Mouse (Mus musculus) lung, postnatal 4 days (tissue): Measurements from ENCODE around the gene Nat8f2.
"Not testable (repeated sequence)": the region's sequence is repeated elsewhere in the genome, so short reads cannot be mapped to it uniquely, and the experiment has no call there.

Source experiments
- DNase-seq, 2 experiments: peaks; one replicate each; pipeline ENCODE4 v3.0.0; 2021

The Nat8f2 gene

DNA sequence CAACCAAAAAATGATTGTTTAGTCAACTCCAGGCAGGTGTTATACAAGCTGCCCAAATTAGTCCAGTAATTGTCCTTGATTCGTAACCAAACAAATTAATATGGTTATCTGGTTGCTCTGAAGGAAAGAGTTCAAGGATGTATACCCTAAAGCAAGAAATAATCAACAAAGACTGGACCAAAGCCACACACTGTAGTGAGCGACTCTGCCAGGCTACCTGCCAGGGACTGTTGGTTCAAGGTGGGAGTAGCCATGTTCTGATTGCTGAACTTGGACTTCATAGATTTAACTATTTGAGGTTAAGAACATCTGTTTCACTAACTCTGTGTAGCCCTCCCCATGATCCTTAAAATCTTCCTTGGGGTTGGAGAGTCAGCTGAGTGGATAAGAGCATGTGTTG is 5.8 kb downstream of the Nat8f2 start:
- DNase-seq: no peak

DNA sequence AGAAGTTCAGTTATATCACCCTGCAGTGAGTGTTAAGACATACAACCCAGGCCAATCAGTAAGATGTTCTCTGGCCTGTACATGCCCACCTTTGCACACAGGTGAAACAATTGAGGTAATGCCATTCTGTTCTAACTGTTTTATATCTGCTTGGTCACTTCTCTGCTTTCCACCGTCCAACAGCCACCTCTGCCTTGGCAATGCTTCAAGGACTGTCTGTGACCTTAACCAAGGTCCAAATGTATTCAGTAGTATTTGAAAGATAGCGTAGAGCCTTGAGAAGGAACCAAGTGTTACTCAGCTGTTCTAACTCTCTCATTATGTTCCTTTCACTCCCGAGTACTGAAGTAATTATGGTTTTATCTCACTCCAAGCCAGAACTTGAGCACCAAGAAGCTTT is 6.4 kb downstream of the Nat8f2 start:
- no peak for DNase-seq

DNA sequence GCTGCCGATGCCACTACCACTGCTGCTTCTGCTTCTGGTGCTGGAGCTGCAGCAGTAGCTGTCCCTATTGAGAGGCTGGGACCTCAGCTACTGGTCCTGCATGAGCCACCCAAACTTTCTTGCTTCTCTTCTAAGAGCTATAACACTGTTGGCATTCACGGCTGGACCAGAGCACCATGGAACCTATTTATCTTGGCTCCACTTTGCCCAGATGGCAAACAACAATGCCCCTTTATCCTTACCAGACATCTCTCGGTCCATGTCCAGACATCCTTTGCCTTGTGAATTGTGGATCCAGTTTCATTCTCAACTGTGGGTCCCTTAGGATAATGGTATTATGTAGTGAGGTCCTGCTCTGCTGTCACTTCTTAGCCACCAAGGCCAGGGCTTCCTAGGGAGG is 7.7 kb downstream of the Nat8f2 start:
- no peak for DNase-seq

DNA sequence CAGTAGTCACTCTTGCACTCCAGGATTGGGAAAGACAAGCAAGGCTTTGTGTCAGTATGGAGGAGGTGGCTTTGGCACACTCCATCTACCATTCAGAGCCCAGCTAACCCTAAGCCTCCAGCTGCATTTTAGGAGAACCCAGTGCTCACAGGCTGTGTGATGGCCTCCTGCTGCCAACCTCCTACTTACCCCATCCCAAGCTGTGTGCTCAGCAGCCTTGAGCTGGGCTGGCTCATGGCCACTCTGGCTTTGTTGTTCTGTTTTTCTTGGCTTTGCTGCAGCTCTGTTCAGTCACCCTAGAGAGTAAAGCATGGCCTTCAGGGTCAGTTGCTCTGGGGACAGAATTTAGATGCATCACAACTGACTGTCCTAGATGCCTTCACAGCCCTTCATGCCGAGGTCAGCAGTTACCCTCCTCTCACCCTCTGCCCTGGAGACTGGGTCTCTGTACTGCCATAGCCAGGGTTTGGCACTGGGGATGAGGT is 12.7 kb downstream of the Nat8f2 start:
- peak; percentile 4 to 54 for DNase-seq

DNA sequence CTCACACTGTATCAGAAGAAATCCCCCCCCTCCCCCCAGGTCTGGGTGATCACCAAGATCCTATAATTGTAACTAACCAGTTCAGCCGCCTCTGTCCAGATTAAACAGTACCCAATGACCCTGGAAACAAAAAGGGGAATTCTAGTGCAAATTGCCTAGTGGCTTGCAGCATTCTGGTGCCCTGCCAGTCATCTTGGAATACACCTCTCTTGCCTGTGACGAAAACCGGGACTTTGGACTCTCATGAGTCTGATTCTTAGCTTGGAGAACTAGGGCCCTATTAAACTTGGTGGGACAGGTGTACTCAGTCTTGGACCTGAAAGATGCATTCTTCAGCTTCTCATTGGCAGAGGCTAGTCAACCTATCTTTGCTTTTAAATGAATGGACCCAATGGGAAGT is 15.5 kb downstream of the Nat8f2 start:
- no peak for DNase-seq

DNA sequence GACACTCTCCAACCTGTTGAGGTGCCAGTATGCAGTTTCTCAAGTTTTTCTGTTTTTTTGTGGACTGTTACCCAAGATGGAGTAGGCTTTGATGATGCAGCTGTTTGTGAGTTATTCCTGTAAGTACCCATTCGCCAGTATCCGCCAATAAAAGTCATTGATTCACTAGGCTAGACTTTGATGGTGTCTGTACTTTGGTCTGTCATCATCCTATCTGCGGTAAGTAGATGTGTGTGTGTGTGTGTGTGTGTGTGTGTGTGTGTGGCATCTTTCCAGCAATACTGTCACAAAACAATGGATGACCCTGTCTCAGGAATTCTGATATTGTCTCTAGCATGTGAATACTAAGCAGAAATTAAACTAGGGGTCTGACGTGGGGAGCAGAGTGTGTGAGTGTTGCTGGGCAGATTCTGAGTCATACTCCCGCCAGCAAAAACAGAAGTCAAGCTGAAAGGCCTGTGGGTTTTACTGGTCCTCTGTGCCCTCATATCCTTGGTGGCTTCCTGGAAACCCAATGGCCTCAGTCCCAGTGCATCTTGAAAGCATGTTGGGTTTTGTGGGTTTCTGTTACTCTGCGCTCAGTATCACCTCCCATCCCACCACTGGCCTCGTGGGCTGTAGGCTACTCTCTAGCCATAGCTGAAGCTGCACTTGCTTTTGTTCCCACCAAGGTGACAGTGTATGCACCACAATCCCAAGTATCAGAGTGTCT is 17.7 kb downstream of the Nat8f2 start:
- DNase-seq: no peak

DNA sequence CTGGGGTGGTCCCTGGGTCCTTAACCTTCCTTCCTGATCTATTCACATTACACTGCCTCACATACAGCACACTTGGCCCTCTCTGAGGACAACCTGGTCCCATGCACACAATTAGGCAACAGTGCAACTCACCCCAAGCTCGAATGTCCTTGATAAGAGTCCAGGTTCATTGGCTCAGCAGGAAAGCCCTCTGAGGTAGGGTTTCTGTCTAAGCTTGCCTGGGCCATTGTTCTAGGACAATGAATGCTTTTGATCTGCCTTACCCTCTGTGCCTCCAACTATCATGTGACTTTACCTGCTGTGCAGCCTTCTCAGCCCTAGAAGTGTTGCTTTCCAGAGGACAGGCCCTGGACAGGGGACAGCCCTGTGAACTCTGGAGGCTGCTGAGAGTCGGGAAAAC is 19.7 kb downstream of the Nat8f2 start:
- DNase-seq: no peak

DNA sequence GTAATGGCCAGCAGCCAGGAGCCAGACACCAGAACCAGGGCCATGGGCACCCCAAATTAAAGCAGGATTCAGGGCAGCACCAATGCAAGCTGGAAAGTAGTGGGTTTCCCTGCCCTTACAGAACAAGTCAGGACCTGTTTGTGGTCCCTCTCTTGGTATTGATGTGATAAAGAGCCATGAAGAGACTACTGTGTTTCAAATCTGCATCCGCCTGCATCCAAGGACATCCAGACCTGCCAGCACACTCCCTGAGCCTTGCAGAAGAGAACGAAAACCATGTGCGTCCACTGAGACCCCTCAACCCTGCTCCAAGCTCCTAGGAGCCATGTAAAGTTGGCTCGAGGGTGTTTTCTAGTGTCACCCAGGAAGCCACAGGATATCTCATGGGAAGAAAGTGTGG is 20.8 kb downstream of the Nat8f2 start:
- DNase-seq: no peak

DNA sequence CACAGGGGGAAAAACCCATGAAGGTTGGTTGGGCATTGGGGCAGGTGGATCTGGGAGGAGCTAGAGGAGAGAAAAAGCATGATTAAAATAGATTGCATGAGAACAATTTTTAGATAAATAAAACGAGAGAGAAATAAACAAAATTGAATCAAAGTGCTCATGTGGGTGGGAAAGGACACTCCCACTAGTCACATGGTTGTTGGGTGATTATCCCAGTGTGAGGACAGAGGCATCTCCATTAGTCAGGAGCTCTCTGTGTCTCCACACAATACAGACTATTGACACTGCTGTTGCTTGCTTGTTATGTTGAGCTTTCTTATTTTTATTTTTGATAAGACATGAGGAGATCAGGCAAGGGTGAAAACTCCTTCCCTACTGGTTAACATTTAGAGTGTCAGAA is 22.0 kb downstream of the Nat8f2 start:
- DNase-seq: no peak

DNA sequence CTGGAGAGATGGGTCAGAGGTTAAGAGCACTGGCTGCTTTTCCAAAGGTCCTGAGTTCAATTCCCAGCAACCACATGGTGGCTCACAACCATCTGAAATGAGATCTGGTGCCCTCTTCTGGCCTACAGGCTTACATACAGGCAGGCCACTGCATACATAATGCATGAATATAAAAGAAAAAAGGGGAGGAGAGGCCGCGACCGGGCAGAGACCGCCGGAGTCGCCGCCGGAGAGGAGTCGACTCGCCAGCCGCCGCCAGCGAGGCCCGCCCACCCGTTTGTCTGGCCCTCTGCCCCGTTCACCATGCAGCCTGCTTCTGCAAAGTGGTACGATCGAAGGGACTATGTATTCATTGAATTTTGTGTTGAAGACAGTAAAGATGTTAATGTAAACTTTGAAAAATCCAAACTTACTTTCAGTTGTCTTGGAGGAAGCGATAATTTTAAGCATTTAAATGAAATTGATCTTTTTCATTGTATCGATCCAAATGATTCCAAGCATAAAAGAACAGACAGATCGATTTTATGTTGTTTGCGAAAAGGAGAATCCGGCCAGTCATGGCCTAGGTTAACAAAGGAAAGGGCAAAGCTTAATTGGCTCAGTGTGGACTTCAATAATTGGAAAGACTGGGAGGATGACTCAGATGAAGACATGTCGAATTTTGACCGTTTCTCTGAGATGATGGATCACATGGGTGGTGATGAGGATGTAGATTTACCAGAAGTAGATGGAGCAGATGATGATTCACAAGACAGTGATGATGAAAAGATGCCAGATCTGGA is 25.1 kb downstream of the Nat8f2 start:
- DNase-seq: not testable (repeated sequence)

DNA sequence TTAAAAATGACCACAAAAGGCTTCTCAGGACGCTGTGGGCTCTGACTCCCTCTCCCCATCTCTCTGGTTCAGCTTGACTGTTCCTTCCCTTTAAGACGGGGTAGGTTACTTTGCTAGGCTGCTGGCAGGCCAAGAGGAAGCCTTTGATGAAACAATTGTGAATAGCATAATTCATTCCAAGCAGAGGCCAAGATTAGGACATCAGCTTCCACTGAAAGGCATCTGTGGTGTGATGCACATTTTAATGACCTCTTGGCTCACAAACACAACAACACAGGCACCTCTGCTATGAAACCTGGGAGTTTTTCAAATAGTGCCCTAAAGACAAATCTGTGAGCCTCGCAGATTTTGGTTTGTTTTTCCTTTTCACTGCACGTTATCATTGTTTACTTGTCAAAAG is 29.0 kb downstream of the Nat8f2 start:
- DNase-seq: no peak

DNA sequence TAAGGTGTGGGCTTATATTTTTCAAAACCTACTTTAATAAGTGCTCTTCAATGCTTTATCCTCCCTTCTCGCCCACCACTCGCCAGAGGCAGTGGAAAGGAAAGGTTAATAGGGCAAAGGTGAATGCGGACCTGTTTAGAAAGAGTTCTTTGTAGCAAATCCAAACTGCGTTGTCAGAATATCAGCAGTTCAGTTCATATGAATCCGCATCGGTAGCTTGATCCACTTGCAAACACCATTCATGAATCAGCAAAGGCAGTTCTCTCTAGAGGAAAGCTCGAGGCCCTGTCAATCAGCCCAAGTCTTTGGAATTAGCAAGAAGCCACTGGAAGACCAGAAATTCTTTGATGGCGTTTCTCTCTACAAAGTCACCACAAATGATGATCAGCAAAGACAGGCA is 30.3 kb downstream of the Nat8f2 start:
- no peak for DNase-seq

DNA sequence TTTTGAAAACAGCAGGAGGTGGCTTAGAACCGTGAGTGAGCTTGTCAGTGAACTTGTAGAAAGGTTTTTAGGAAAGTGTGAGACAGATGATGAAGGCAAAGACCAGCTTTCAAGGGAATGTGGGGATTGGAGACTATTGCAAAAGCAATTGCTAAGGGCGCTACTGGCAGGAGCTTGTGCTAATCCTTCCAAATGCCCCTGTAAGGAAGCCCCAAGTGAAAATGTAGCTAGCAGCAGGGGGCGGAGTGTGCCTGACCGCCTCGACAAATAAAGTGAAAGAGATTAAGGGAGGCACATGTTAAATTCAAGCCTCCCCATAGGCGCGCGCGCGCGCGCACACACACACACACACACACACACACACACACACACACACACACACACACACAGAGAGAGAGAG is 31.7 kb downstream of the Nat8f2 start:
- peak; percentile 21 to 61 for DNase-seq

DNA sequence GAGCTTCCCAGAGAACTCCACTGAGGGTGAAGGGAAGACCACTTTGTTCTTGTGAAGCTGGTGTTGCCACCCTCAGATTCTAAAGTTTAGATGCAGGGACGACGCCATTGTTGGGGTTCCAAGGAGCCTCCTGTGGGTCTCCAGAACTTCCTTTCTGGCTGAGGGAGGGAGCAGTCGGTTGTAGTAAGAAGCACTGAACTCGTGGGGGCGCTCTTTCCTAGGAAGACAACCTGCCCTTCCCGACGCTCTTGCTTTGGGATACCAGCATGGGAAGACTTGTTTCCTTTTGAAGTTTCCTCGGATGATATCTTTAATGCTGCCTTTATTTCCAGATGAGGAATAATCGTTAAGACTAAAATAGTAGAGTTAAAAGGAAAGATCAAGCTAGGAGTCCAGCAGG is 32.1 kb downstream of the Nat8f2 start:
- DNase-seq: peak; percentile 53 to 72

DNA sequence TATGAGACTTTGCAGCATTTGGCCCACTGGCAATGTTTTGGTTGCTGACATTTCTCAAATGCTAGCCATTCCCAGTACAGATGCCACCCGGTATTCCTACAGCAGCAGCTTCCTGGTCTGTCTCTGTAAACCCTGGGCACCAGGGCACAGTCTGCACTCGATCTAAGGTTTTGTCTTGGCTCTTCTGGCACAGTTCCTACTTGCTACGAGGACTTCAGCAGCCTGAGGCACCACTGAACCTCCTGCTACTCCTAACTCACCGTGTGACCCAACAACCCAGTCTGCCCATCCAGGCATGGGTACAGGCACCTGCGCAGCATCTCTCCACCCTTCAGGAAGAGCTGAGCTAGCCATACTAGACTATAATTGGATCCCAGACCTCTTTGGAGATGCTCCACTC is 32.9 kb downstream of the Nat8f2 start:
- DNase-seq: not testable (repeated sequence)

DNA sequence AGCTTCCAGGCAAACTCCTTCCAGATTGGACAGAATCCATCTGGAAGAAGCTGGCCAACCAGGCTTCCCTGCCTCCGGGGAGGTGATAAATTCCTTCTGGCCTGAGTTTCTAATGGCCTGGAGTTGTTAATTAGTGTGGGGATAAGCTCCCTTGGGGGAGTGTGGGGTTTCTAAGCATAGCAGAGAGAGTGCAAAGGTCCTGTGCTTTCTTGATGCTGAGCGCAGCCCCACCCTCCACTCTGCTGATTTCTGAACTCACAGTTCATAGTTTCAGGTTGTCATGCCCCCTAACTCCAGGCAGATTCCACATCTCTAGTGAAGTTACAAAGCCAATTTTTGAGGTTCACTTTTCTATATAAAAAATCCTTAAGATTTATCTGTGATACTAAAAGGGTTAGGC is 33.9 kb downstream of the Nat8f2 start:
- not testable (repeated sequence) for DNase-seq

DNA sequence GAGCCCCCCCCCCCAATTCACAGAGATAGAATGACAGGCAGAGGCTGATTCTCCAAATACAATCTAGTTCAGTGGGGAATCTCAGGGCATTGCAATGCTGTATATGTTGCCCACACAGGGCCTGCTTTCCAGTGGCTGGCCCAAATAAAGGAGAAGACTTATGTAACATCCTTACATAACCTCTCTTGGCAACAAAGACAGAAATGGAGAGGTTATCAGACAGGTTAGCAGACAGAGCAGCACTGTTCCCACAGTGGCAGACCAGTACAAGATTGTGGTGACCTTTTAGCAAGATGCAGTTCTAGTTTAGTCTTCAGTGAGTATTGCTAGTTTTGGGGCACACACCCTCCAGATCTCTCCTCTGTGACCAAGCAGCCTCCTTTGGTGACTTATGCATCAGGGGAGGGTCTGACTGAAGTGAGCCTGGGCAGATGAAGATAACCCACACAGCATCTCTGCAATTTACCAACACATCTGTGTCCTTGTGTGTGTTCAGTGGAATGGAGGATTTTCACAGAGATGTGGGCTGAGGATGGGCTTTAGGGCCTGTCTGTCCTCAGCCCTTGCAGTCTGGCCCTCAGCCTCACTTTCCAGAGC is 34.4 kb downstream of the Nat8f2 start:
- DNase-seq: not testable (repeated sequence)

DNA sequence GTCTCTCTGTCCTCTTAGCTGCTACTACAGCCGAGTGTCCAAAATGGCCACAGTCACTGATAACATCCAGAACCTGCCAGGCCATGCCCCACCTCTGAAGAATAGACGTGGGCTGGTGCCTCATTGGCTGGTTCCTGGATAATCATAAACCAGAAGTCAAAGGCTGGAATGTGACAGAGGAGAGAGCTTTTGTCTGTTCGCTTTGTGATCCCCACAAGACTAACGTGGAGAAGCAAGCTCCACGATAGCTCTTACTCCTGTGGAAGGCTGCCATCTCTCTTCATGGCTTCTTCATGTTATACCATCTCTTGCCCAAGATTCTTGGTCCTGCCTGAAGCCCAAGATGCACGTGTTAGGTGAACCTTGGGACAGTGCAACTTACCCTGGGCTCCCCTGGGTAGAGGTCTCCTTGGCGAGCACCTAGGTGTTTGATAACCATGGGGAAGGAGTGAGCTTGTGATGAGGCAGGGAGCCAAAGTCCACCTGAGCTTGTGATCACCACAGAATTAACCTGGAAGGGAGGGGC is 37.1 kb downstream of the Nat8f2 start, which contains the start of gene Nat8:
Gene Nat8 (minus strand): TSS at position 287 of the 526 bp plus-strand sequence.
- no peak for DNase-seq

DNA sequence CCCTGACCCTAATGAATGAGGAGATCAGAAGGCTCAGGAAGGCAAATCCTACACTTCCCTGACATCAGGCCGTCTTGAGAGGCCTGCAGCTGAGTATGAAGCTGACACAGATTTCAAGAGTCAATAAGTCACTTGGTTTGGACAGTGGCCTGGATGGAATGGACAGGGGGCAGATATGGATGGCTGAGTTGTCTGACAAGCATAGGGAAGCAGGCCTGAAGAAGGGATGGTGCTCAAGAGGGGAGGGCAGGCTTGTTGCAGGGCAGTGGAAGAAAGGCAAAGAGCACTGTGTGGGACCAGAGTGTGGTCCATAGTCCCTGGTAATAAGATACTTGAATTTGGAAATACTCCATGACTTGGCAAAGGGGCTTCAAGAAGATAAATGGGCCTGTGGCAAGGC is 39.5 kb downstream of the Nat8f2 start:
- no peak for DNase-seq

DNA sequence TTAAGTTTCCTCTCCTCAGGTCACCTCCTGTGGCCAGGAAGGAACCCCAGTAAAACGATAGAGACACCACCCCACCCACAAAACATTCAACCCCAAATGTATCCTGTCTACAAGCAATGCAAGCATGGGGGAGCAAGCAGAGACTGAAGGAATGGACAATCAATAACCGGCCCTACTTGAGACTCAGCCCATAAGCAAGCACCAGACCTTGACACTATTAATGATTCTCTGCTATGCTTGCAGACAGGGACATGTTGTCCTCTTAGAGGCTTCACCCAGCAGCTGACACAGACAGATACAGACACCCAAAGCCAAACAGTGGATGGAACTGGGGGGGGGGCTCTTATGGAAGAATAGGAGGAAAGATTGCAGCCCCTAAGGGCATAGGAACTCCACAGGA is 43.1 kb downstream of the Nat8f2 start:
- DNase-seq: no peak

DNA sequence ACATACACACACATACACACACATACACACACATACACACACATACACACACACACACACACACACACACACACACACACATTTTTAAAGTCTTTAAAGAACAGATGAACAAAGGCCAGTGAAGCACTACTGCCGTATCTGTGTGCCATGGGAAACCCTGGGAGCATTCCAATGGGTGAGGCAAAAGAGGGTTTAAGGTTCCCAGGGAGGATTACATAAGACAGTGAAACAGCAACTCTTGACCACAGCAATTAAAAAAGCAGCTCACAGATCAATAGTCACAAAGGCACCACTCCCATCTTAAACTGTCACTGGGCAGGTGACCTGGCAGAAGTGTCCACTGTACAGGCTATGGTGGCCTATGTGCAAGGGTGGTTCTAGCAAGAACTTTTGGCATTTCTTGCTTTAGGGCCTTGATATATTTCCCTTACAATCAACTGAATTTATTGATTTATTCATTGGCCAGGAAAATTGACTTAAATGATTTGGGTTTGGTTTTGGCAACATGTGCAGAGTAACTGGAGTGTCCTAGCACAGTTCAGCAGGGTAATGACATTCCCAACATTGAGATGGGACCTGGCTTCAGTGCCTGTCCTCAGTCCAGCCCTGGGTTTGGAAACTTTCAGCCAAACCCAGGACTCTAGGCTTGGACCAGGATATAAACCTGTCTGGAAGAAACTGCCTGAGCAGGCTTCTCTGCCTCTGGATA is 45.4 kb downstream of the Nat8f2 start:
- no peak for DNase-seq

DNA sequence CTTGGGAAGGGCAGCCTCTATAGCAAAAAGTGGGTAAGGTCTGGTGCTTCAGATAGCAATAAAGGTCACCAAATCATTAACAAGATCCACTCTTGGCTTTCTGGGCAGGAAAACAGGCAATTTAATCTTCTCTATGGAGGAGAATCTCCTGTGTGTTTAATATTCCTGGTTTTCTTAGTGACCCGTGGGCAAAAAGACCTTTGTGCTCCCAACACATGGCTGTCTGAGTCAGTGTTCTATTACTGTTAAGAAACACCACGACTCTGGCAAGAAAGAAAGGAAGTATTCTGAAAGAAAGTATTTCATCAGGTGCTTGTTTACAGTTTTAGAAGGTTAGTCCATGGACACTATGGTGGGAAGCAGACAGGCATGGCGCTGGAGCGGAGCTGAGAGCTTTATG is 46.7 kb downstream of the Nat8f2 start:
- DNase-seq: no peak

DNA sequence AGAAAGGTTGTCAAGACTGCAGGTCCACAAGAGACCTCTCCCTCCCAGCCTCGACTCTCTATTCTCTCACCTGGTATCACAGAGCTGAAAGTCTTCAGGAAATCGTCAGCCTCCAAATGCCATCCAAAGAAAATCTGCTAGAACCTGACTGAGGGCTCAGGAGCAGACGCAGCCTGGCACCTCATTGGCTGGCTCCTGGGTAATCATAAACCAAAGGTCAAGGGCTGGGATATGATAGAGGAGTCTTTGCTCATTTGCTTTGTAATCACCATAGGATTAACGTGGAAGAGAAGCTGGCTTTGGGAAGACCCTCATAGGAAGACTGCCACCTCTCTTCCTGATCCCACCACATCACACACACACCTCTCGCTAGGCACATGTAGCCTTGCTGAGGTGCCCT is 48.1 kb downstream of the Nat8f2 start, which contains the start of the genes Nat8f6 and Nat8f5:
Gene Nat8f6 (minus strand): TSS at position 118 of the 400 bp plus-strand sequence.
Gene Nat8f5 (minus strand): TSS at position 136 of the 400 bp plus-strand sequence.
- DNase-seq: no peak
